Mouse (Mus musculus): ENCODE results near the gene Tars2. TPM values are rescaled to one million over a fixed set of nuclear protein-coding genes. Genes with fewer than 3 reads are reported as not detected.

Gene Tars2
- polyA plus RNA-seq, 1 experiment from 2014 or later = 47.4 TPM

DNA sequence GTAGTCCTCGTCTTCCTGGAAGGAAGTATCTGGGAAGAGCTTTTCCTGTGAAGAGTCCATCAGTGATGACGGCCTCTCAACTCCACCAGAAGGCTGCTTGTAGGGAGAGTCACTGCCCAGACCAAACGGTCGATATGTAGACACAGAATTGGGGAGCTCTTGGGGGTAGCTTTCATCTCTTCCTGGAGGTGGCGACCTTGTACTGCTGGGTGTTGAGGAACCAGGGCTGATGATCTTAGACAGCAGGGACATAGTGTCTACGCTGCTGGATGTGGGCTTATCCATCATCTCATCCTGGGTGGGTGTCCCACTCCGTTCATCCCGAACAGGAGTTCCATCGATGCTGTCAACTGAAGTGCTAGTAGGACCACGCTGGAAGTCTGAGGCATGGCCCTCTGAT is 5.5 kb upstream of the Tars2 start:
- H3K36me3 ChIP-seq (ENCODE audit: control insufficient read depth, insufficient read depth, low read length) = peaks cover 18% of the 10 kb centered on the region; the same call in 1 of the 2 replicates
- ATAC-seq (ENCODE audit: low read depth) = no peak

GRCm38 (mm10) chr3:95763811-95764210 is 3.8 kb upstream of the Tars2 start:
- WGBS = 75% methylated on average over 10 of the region's 10 CpGs
- Histone ChIP-seq H3K36me3 (ENCODE audit: control insufficient read depth, insufficient read depth, low read length) (peaks cover 18% of the 10 kb centered on the region; the same call in 1 of the 2 replicates), H3K27ac (ENCODE audit: low read depth, low read length) (no peak overlapping the region), H3K9me3 (ENCODE audit: control insufficient read depth, low read length) (no peaks in the 10 kb centered on the region), H3K27me3 (ENCODE audit: control insufficient read depth, insufficient read depth, low read length) (no peaks in the 10 kb centered on the region), H3K4me1 (ENCODE audit: control insufficient read depth, insufficient read depth, low read length) (no peaks in the 10 kb centered on the region), H3K4me3 (ENCODE audit: low read depth, low read length) (no peak overlapping the region), H3K4me2 (ENCODE audit: low read depth, low read length) (no peak overlapping the region), H3K9ac (replicated peaks; ENCODE audit: low read depth, low read length) (no peak overlapping the region)
- no peak for ATAC-seq (ENCODE audit: low read depth)

More for the DNA sequence above, 5.5 kb upstream of the Tars2 start:
- H3K27me3 ChIP-seq (ENCODE audit: control insufficient read depth, insufficient read depth, low read length) = no peaks in the 10 kb centered on the region
- 96% methylated on average over 10 of the region's 10 CpGs for WGBS
- no peaks in the 10 kb centered on the region for H3K9me3 ChIP-seq (ENCODE audit: control insufficient read depth, low read length)
- H3K4me1 ChIP-seq (ENCODE audit: control insufficient read depth, insufficient read depth, low read length) = no peaks in the 10 kb centered on the region
- no peak overlapping the region for H3K4me3 ChIP-seq (ENCODE audit: low read depth, low read length)
- H3K4me2 ChIP-seq (ENCODE audit: low read depth, low read length) = no peak overlapping the region
- H3K27ac ChIP-seq (ENCODE audit: low read depth, low read length) = no peak overlapping the region
- H3K9ac ChIP-seq (replicated peaks; ENCODE audit: low read depth, low read length) = no peak overlapping the region

GRCm38 (mm10) chr3:95762961-95763360 is 3.0 kb upstream of the Tars2 start:
- Histone ChIP-seq H3K9me3 (ENCODE audit: control insufficient read depth, low read length) (no peaks in the 10 kb centered on the region), H3K9ac (replicated peaks; ENCODE audit: low read depth, low read length) (no peak overlapping the region), H3K4me2 (ENCODE audit: low read depth, low read length) (no peak overlapping the region), H3K27ac (ENCODE audit: low read depth, low read length) (no peak overlapping the region), H3K27me3 (ENCODE audit: control insufficient read depth, insufficient read depth, low read length) (no peaks in the 10 kb centered on the region), H3K4me3 (ENCODE audit: low read depth, low read length) (no peak overlapping the region), H3K36me3 (ENCODE audit: control insufficient read depth, insufficient read depth, low read length) (peaks cover 18% of the 10 kb centered on the region; the same call in 1 of the 2 replicates), H3K4me1 (ENCODE audit: control insufficient read depth, insufficient read depth, low read length) (no peaks in the 10 kb centered on the region)
- ATAC-seq (ENCODE audit: low read depth) = no peak
- 48% methylated on average over 6 of the region's 6 CpGs for WGBS

GRCm38 (mm10) chr3:95761771-95762170 is 1.8 kb upstream of the Tars2 start:
- Histone ChIP-seq H3K27me3 (ENCODE audit: control insufficient read depth, insufficient read depth, low read length) (no peaks in the 10 kb centered on the region), H3K36me3 (ENCODE audit: control insufficient read depth, insufficient read depth, low read length) (peaks cover 18% of the 10 kb centered on the region; the same call in 1 of the 2 replicates), H3K4me3 (ENCODE audit: low read depth, low read length) (no peak overlapping the region), H3K27ac (ENCODE audit: low read depth, low read length) (no peak overlapping the region), H3K9ac (replicated peaks; ENCODE audit: low read depth, low read length) (no peak overlapping the region), H3K4me1 (ENCODE audit: control insufficient read depth, insufficient read depth, low read length) (no peaks in the 10 kb centered on the region), H3K9me3 (ENCODE audit: control insufficient read depth, low read length) (no peaks in the 10 kb centered on the region), H3K4me2 (ENCODE audit: low read depth, low read length) (no peak overlapping the region)
- no peak for ATAC-seq (ENCODE audit: low read depth)
- 74% methylated on average over 4 of the region's 4 CpGs for WGBS

DNA sequence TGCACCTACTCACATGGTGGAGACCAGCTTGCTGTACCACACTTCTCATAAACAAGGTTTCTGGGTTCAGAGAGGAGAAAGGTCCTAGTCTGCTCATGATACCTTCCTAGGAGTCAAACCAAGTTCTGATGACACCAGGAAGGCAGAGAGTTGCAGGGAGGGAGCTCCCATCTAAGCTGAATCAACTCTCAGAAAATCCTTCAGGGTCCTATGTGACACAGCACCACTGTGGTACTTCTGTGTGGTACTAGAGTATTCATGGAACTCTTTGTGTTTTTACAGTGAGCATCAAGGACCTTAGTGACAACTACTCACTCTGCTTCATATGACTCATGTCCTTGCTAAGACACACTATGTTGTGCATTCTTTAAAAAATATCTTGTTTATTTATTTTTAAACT is 650 bp upstream of the Tars2 start:
- Histone ChIP-seq H3K9ac (replicated peaks; ENCODE audit: low read depth, low read length) (no peak overlapping the region), H3K36me3 (ENCODE audit: control insufficient read depth, insufficient read depth, low read length) (peaks cover 13% of the 10 kb centered on the region; the same call in 1 of the 2 replicates), H3K4me3 (ENCODE audit: low read depth, low read length) (no peak overlapping the region), H3K9me3 (ENCODE audit: control insufficient read depth, low read length) (no peaks in the 10 kb centered on the region), H3K27ac (ENCODE audit: low read depth, low read length) (no peak overlapping the region), H3K4me1 (ENCODE audit: control insufficient read depth, insufficient read depth, low read length) (no peaks in the 10 kb centered on the region), H3K27me3 (ENCODE audit: control insufficient read depth, insufficient read depth, low read length) (no peaks in the 10 kb centered on the region), H3K4me2 (ENCODE audit: low read depth, low read length) (no peak overlapping the region)
- no peak for ATAC-seq (ENCODE audit: low read depth)

- no peak overlapping the region for H3K27ac ChIP-seq (ENCODE audit: low read depth, low read length)
- no peaks in the 10 kb centered on the region for H3K36me3 ChIP-seq (ENCODE audit: control insufficient read depth, insufficient read depth, low read length)
- H3K27me3 ChIP-seq (ENCODE audit: control insufficient read depth, insufficient read depth, low read length) = no peaks in the 10 kb centered on the region
- H3K9ac ChIP-seq (replicated peaks; ENCODE audit: low read depth, low read length) = no peak overlapping the region
- 60% methylated on average over 9 of the region's 9 CpGs for WGBS
- no peak for ATAC-seq (ENCODE audit: low read depth)
- H3K9me3 ChIP-seq (ENCODE audit: control insufficient read depth, low read length) = no peaks in the 10 kb centered on the region
- H3K4me1 ChIP-seq (ENCODE audit: control insufficient read depth, insufficient read depth, low read length) = 0 out of 2 replicates have a peak, but pooled peaks cover 4% of the 10 kb centered on the region
- H3K4me3 ChIP-seq (ENCODE audit: low read depth, low read length) = no peak overlapping the region
- no peak overlapping the region for H3K4me2 ChIP-seq (ENCODE audit: low read depth, low read length)
Measured at GRCm38 (mm10) chr3:95758467-95759218, 1.4 kb downstream of the Tars2 start.

DNA sequence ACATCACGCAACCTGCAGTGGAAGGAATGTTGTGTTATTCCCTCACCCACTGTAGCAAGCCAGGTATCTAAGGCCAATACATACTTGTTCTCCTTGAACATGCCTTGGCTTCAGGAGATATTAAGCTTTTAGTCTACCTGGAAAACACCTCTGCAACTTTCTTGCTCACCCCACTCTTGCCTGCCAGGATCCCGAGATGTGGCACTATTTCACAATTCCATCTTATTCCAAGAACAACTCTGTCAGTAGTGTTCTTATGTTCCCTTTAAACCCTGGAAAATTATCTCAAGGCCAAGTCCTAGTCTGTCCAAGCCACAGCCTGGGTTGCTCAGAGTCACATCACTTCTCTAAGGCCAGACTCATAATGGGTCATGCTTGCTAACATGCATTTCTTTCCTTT is 3.2 kb downstream of the Tars2 start:
- H3K4me2 ChIP-seq (ENCODE audit: low read depth, low read length) = no peak overlapping the region
- 87% methylated on average over 2 of the region's 2 CpGs for WGBS
- ATAC-seq (ENCODE audit: low read depth) = no peak
- H3K27ac ChIP-seq (ENCODE audit: low read depth, low read length) = no peak overlapping the region
- H3K36me3 ChIP-seq (ENCODE audit: control insufficient read depth, insufficient read depth, low read length) = peaks cover 4% of the 10 kb centered on the region
- 0 out of 2 replicates have a peak, but pooled peaks cover 5% of the 10 kb centered on the region for H3K4me1 ChIP-seq (ENCODE audit: control insufficient read depth, insufficient read depth, low read length)
- no peak overlapping the region for H3K9ac ChIP-seq (replicated peaks; ENCODE audit: low read depth, low read length)
- H3K4me3 ChIP-seq (ENCODE audit: low read depth, low read length) = no peak overlapping the region
- H3K9me3 ChIP-seq (ENCODE audit: control insufficient read depth, low read length) = no peaks in the 10 kb centered on the region
- no peaks in the 10 kb centered on the region for H3K27me3 ChIP-seq (ENCODE audit: control insufficient read depth, insufficient read depth, low read length)

GRCm38 (mm10) chr3:95754345-95755206 is 5.4 kb downstream of the Tars2 start:
- Histone ChIP-seq H3K27me3 (ENCODE audit: control insufficient read depth, insufficient read depth, low read length) (no peaks in the 10 kb centered on the region), H3K4me3 (ENCODE audit: low read depth, low read length) (peak overlapping the region; percentile 60), H3K9me3 (ENCODE audit: control insufficient read depth, low read length) (no peaks in the 10 kb centered on the region), H3K36me3 (ENCODE audit: control insufficient read depth, insufficient read depth, low read length) (peaks cover 12% of the 10 kb centered on the region), H3K4me2 (ENCODE audit: low read depth, low read length) (peak overlapping the region; percentile 77), H3K9ac (replicated peaks; ENCODE audit: low read depth, low read length) (peak overlapping the region; percentile 64), H3K4me1 (ENCODE audit: control insufficient read depth, insufficient read depth, low read length) (0 out of 2 replicates have a peak, but pooled peaks cover 5% of the 10 kb centered on the region), H3K27ac (ENCODE audit: low read depth, low read length) (peak overlapping the region; percentile 24; the same call in 1 of the 2 replicates)
- ATAC-seq (ENCODE audit: low read depth) = peak; percentile 99
- WGBS = under 1% methylated on average over 30 of the region's 30 CpGs

DNA sequence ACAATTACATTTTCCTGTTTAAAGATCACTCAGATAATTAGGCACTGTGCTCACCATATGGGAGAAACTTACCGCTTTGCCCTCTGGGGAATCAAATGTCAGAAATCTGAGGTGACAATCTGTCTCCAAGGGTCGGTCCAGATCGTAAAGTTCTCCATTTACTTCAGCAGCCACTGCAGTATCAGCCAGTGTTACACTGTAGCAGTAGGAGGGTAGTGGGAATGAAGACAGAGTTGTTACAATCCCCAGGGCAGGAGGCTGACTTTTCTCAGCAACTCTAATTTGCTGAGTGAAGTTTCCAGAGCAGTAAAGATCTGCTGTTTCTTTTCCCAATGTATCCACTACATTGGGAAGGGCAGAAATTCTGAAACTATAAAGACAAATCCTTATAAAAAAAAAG is 7.1 kb downstream of the Tars2 start:
- Histone ChIP-seq H3K27ac (ENCODE audit: low read depth, low read length) (no peak overlapping the region), H3K4me2 (ENCODE audit: low read depth, low read length) (no peak overlapping the region), H3K36me3 (ENCODE audit: control insufficient read depth, insufficient read depth, low read length) (peaks cover 23% of the 10 kb centered on the region), H3K9me3 (ENCODE audit: control insufficient read depth, low read length) (no peaks in the 10 kb centered on the region), H3K4me3 (ENCODE audit: low read depth, low read length) (no peak overlapping the region), H3K27me3 (ENCODE audit: control insufficient read depth, insufficient read depth, low read length) (no peaks in the 10 kb centered on the region), H3K4me1 (ENCODE audit: control insufficient read depth, insufficient read depth, low read length) (0 out of 2 replicates have a peak, but pooled peaks cover 5% of the 10 kb centered on the region), H3K9ac (replicated peaks; ENCODE audit: low read depth, low read length) (no peak overlapping the region)
- WGBS = 72% methylated on average over 3 of the region's 3 CpGs
- no peak for ATAC-seq (ENCODE audit: low read depth)

Measured in neural tube, embryonic 14.5 days (tissue).